Mouse (Mus musculus) heart, postnatal 0 days (tissue): ENCODE measurements at regions not wholly inside any gene's neighbourhood (a gene's known extent, or its start where the extent isn't known, plus 50 kb on each side); places are given as distances from the start of the nearest gene placed in this dataset.

Experiments used
- ATAC-seq: fragments of 200-750 bp; cut with Nextera tagmentation; 2 replicates; pipeline ENCODE4 v1.8.0; 2017; ENCODE audit warnings: low read depth, moderate number of reproducible peaks, moderate library complexity; ENCODE audit not compliant: insufficient read depth
- DNase-seq: peaks from one replicate; pipeline ENCODE4 v3.0.0-alpha.2; 2016; ENCODE audit warnings: low spot score
- H3K27ac ChIP-seq: fragments of 300-500 bp; sonication (generic); 2 replicates; pipeline ENCODE4 v1.5.1; 2014; ENCODE audit warnings: low read depth, mild to moderate bottlenecking
- H3K27me3 ChIP-seq: fragments of 300-500 bp; sonication (generic); 2 replicates; pipeline ENCODE4 v1.6.1; 2014; ENCODE audit warnings: low read length, mixed read lengths; ENCODE audit not compliant: control insufficient read depth, insufficient read depth
- H3K36me3 ChIP-seq: fragments of 300-500 bp; sonication (generic); replicated peaks from 2 replicates; pipeline ENCODE4 v1.6.1; 2014; ENCODE audit warnings: low read length, mixed read lengths; ENCODE audit not compliant: control insufficient read depth, insufficient read depth
- H3K4me1 ChIP-seq: fragments of 300-500 bp; sonication (generic); 2 replicates; pipeline ENCODE4 v1.6.1; 2014; ENCODE audit warnings: antibody characterized with exemption; ENCODE audit not compliant: control insufficient read depth, insufficient read depth
- H3K4me2 ChIP-seq: fragments of 300-500 bp; sonication (generic); 2 replicates; pipeline ENCODE4 v1.6.1; 2014; ENCODE audit warnings: low read depth, mild to moderate bottlenecking, low read length, moderate library complexity
- H3K4me3 ChIP-seq: fragments of 300-500 bp; sonication (generic); 2 replicates; pipeline ENCODE4 v1.5.1; 2014; ENCODE audit warnings: low read depth, low read length
- H3K9ac ChIP-seq: fragments of 300-500 bp; sonication (generic); replicated peaks from 2 replicates; pipeline ENCODE4 v1.6.1; 2014; ENCODE audit warnings: low read depth, low read length, mixed read lengths
- H3K9me3 ChIP-seq: fragments of 300-500 bp; sonication (generic); replicated peaks from 2 replicates; pipeline ENCODE4 v1.6.1; 2016; ENCODE audit warnings: low read length; ENCODE audit not compliant: control insufficient read depth
- CTCF ChIP-seq: IDR thresholded peaks from 2 replicates; pipeline ENCODE4 v1.5.1; 2016; ENCODE audit warnings: antibody characterized with exemption, control low read depth, low read depth
- EP300 ChIP-seq: IDR thresholded peaks from 2 replicates; pipeline ENCODE4 v1.6.1; 2016; ENCODE audit warnings: antibody characterized with exemption, low read depth
- WGBS: fragments of 180-500 bp; shearing (Covaris S2); extraction: QIAGEN DNeasy Blood & Tissue Kit; methylation state at CpG from one replicate; pipeline ENCODE4 v1.1.7; 2014; 5-methylcytosine and 5-hydroxymethylcytosine counted together

DNA sequence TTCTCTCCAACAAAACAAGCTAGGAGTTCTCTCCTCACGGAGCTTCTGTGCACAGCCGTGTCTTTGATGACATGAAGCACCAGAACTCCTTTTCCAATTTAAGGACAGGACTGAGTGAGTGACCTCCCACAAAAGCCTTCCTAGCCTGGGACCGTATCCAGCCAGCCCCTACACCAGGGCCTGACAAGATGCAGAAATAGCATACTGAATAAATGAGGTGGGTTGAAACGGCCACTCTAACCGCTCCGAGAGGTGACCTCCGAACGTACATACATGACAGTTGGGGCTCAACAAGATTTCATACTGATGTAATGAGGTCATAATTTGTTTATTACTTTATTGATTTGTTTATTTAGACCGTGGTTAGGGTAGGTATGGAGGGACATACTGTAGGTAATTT is 101.9 kb upstream of the Mrps22 start:
- Histone ChIP-seq H3K9ac (no peak overlapping the region), H3K27me3 (no peaks in the 10 kb centered on the region), H3K4me3 (no peak overlapping the region), H3K27ac (no peak overlapping the region), H3K4me1 (no peaks in the 10 kb centered on the region), H3K9me3 (no peaks in the 10 kb centered on the region), H3K4me2 (no peak overlapping the region), H3K36me3 (no peaks in the 10 kb centered on the region)
- no peak for ATAC-seq
- TF ChIP-seq CTCF (no peak), EP300 (no peak)
- 74% methylated on average over 9 of the region's 9 CpGs for WGBS
- no peak for DNase-seq

DNA sequence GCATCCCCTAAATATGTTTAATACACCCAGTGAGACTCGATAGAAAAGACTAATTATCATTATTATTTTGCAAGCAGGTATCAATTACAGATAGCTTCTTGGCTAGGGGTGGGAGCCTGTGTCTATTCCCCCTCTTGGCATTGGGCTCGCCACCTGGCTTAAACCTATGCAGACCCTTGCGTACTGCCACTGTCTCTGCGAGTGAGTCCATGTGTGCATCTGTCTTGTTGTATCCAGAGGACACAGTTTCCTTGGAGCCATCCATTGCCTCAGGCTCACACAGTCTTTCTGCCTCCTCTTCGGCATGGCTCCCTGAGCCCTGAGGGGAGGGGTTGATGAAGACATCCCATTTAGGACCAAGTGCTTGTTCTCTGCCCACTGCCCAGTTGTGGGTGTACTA is 99.1 kb upstream of the Mrps22 start:
- no peak for ATAC-seq
- WGBS, result 75% methylated on average over 5 of the region's 5 CpGs

DNA sequence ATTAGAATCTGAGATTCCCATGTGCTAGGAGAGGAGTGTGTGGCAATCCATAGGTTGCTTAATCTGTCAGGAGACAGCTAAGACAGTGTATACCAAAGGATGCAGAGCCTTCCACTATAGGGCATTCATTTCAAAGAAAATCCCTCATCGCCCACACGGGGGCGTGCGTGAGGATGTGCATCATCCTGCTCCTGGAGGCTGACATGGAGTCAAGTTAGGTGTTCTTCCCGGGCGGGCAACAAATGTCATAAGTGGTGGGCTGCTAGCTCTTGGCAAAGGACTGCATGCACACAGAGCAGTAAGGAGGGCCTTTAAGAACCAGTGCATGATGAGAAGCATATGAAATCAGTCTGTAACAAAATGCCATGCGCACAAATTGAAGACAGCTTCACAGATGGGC is 95.7 kb upstream of the Mrps22 start:
- no peak overlapping the region for H3K9ac ChIP-seq
- no peak overlapping the region for H3K27ac ChIP-seq
- DNase-seq (no peak), ATAC-seq (no peak)
- TF ChIP-seq EP300 (no peak), CTCF (no peak)
- H3K36me3 ChIP-seq, result no peaks in the 10 kb centered on the region
- 34% methylated on average over 7 of the region's 7 CpGs for WGBS
- H3K9me3 ChIP-seq, result no peaks in the 10 kb centered on the region
- no peaks in the 10 kb centered on the region for H3K4me1 ChIP-seq
- no peak overlapping the region for H3K4me3 ChIP-seq
- H3K27me3 ChIP-seq, result no peaks in the 10 kb centered on the region
- no peak overlapping the region for H3K4me2 ChIP-seq

More for the DNA sequence above, 99.1 kb upstream of the Mrps22 start:
- Histone ChIP-seq H3K27ac (no peak overlapping the region), H3K4me2 (no peak overlapping the region), H3K9me3 (no peaks in the 10 kb centered on the region), H3K27me3 (no peaks in the 10 kb centered on the region), H3K9ac (no peak overlapping the region), H3K4me3 (no peak overlapping the region), H3K4me1 (no peaks in the 10 kb centered on the region), H3K36me3 (no peaks in the 10 kb centered on the region)
- TF ChIP-seq CTCF (no peak), EP300 (no peak)
- DNase-seq, result no peak

DNA sequence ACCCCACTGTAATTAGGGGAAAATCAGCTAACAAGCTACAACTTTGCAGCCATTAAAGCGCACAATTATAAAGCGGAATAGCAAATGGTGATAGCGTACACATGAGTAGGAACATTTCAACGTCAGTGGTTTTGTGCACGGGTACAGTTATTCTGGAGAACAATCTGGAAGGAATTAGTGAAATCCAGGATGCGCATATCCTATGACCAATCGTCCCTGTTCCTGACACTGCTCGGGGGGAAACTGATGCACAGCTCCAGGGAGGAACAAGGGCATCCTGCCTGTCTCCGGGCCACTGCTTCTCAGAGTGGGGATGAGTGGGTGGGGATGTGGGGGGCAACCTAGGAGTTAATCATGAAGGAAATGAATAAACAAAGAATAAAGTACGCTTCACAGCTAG is 93.6 kb upstream of the Mrps22 start:
- ATAC-seq, result no peak
- TF ChIP-seq EP300 (no peak), CTCF (no peak)
- no peaks in the 10 kb centered on the region for H3K36me3 ChIP-seq
- no peaks in the 10 kb centered on the region for H3K4me1 ChIP-seq
- H3K4me2 ChIP-seq, result no peak overlapping the region
- 77% methylated on average over 10 of the region's 10 CpGs for WGBS
- H3K9ac ChIP-seq, result no peak overlapping the region
- no peaks in the 10 kb centered on the region for H3K9me3 ChIP-seq
- no peaks in the 10 kb centered on the region for H3K27me3 ChIP-seq
- DNase-seq, result no peak
- H3K4me3 ChIP-seq, result no peak overlapping the region
- no peak overlapping the region for H3K27ac ChIP-seq

DNA sequence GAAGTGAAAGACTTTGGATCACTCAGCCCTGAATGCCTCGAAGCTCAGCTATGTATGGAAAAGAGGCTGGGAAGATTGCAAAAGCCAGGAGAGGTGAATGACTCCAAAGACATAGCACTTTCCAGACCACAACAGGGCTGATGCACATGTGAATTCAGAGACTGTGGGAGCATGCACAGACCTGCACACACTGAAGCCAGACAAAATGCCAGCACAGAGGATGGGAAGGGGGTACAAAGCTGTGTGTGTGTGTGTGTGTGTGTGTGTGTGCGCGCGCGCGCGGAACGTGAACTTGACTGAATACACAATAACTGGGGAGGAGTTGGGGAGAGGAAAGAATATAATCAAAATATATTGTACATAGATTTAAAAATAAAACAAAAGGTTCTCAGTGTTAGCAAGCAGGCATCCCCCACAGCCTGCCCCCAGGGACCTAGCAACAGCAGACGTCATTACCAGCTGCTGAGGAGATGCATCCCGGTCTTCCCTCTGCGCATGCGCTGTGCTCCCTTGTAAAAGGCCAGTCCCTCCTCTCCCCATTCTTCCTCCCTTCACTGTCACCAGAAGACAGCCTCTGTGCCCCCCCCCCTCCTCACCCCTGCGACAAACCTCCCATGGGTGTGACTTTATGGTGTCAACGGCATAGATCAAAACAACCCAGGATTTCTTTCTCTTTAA is 89.5 kb upstream of the Mrps22 start:
- H3K27ac ChIP-seq, result 0 out of 2 replicates have a peak overlapping the region, but pooled peaks have one; percentile 15

DNA sequence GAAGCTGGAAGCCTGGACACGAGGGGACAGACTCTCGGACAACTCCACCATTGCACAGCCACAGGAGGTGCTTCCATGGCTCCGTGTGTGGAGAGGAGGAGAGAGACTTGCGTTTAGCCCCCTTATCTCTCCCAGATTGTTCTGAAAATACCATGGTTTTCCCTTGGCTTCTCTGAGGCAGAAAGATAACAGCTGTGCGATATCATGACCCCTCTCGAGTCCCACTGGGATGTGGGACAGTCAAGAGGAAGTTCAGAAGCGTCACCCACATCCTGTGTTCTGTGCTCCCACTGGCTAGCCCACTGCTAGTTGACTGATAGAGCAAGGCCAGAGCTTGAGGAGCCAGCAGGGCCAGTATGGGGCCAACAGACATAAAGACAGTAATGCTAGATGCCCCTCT is 84.1 kb upstream of the Mrps22 start:
- DNase-seq (no peak), ATAC-seq (no peak)
- no peak overlapping the region for H3K4me3 ChIP-seq
- H3K4me1 ChIP-seq, result no peaks in the 10 kb centered on the region
- 31% methylated on average over 7 of the region's 7 CpGs for WGBS
- H3K27me3 ChIP-seq, result no peaks in the 10 kb centered on the region
- TF ChIP-seq CTCF (no peak), EP300 (no peak)
- H3K4me2 ChIP-seq, result no peak overlapping the region
- no peak overlapping the region for H3K27ac ChIP-seq
- H3K36me3 ChIP-seq, result no peaks in the 10 kb centered on the region
- H3K9ac ChIP-seq, result no peak overlapping the region
- no peaks in the 10 kb centered on the region for H3K9me3 ChIP-seq

More for the DNA sequence above, 89.5 kb upstream of the Mrps22 start:
- Histone ChIP-seq H3K9ac (no peak overlapping the region), H3K36me3 (no peaks in the 10 kb centered on the region), H3K9me3 (no peaks in the 10 kb centered on the region), H3K27me3 (no peaks in the 10 kb centered on the region), H3K4me3 (no peak overlapping the region), H3K4me1 (no peaks in the 10 kb centered on the region), H3K4me2 (no peak overlapping the region; the same call in 1 of the 2 replicates)
- ATAC-seq (no peak), DNase-seq (peak; percentile 25)
- 70% methylated on average over 14 of the region's 14 CpGs for WGBS
- TF ChIP-seq CTCF (no peak), EP300 (no peak)
